Comparison of ENCODE assay signal across 25 mouse cellular contexts in the genomic region with DNA sequence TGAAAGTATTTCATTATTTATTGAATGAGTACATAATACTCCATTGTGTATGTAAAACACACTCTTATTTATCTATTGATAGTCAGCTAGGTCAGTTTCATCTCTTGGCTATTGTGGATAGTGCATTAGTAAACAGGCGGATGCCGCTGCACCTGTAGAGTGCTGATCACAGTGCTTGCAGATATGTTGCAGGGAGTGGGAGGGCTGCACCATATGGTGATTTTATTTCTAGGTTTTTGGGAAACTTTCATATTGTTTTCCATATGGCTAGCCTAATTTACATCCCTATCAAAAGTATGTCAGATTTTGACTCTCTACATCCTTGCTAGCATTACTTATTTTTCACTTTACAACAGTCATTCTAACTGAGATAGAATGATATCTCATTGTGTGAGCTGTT.
"Had no signal": no experiment of that assay in that cellular context is flagged by ENCODE, and none has a peak within 500 bp of the region (broad histone marks: within the 10 kb centered on the region; RNA-seq: fewer than 3 reads in every experiment).

No protein-coding gene starts in this region.

- ATAC-seq: forebrain, postnatal 0 days; hindbrain, postnatal 0 days; intestine, embryonic 16.5 days; liver, embryonic 12.5 days had no signal

- DNase-seq: forebrain, postnatal 0 days; gastrocnemius, postnatal 14 days; gastrocnemius, postnatal 36 days; heart, adult 18-20 months; heart, postnatal 14 days; heart, postnatal 36 days; kidney, adult 11 months; kidney, adult 2 months; kidney, adult 9 months; kidney, postnatal 14 days; kidney, postnatal 36 days; left cerebral cortex, postnatal 4 days had no signal

- H3K4me1 ChIP-seq: heart, embryonic 10.5 days; heart, embryonic 13.5 days; heart, embryonic 15.5 days; hindbrain, embryonic 13.5 days; hindbrain, embryonic 15.5 days; kidney, embryonic 15.5 days; limb, embryonic 13.5 days; limb, embryonic 15.5 days; liver, embryonic 12.5 days had no signal

- H3K36me3 ChIP-seq: heart, embryonic 10.5 days; heart, embryonic 13.5 days; heart, embryonic 15.5 days; hindbrain, embryonic 13.5 days; hindbrain, embryonic 15.5 days; kidney, embryonic 15.5 days; limb, embryonic 13.5 days; limb, embryonic 15.5 days; liver, embryonic 12.5 days had no signal

- H3K9ac ChIP-seq: forebrain, postnatal 0 days; heart, embryonic 13.5 days; heart, embryonic 15.5 days; hindbrain, embryonic 13.5 days; hindbrain, embryonic 15.5 days; kidney, embryonic 15.5 days; limb, embryonic 13.5 days; limb, embryonic 15.5 days; liver, embryonic 12.5 days had no signal

- H3K27ac ChIP-seq: heart, embryonic 10.5 days; heart, embryonic 13.5 days; heart, embryonic 15.5 days; hindbrain, embryonic 13.5 days; hindbrain, embryonic 15.5 days; hindbrain, postnatal 0 days; kidney, embryonic 15.5 days; kidney, postnatal 0 days; layer of hippocampus, adult 2 months; limb, embryonic 13.5 days; limb, embryonic 15.5 days; liver, embryonic 12.5 days had no signal

- H3K9me3 ChIP-seq: heart, embryonic 10.5 days; heart, embryonic 13.5 days; heart, embryonic 15.5 days; hindbrain, embryonic 13.5 days; hindbrain, embryonic 15.5 days; kidney, embryonic 15.5 days; limb, embryonic 13.5 days; limb, embryonic 15.5 days; liver, embryonic 12.5 days had no signal

- H3K4me3 ChIP-seq: heart, embryonic 10.5 days; heart, embryonic 13.5 days; heart, embryonic 15.5 days; hindbrain, embryonic 13.5 days; hindbrain, embryonic 15.5 days; kidney, embryonic 15.5 days; layer of hippocampus, adult 2 months; limb, embryonic 13.5 days; limb, embryonic 15.5 days; liver, embryonic 12.5 days had no signal

- H3K4me2 ChIP-seq: heart, embryonic 13.5 days; heart, embryonic 15.5 days; hindbrain, embryonic 13.5 days; hindbrain, embryonic 15.5 days; kidney, embryonic 15.5 days; limb, embryonic 13.5 days; limb, embryonic 15.5 days; liver, embryonic 12.5 days had no signal

- H3K27me3 ChIP-seq: heart, embryonic 13.5 days; heart, embryonic 15.5 days; hindbrain, embryonic 13.5 days; hindbrain, embryonic 15.5 days; kidney, embryonic 15.5 days; limb, embryonic 13.5 days; limb, embryonic 15.5 days; liver, embryonic 12.5 days had no signal
